Mouse (Mus musculus) E14TG2a.4 (cell line): ENCODE results near the gene AL731706.1.

Source experiments
- CTCF ChIP-seq: conservative IDR thresholded peaks from 2 replicates; pipeline ENCODE4 v1.5.1; 2014; ENCODE audit warnings: low read length
- NANOG ChIP-seq: IDR thresholded peaks from 2 replicates; pipeline ENCODE4 v1.6.1; 2014; ENCODE audit warnings: borderline replicate concordance, low read length, mixed read lengths

DNA sequence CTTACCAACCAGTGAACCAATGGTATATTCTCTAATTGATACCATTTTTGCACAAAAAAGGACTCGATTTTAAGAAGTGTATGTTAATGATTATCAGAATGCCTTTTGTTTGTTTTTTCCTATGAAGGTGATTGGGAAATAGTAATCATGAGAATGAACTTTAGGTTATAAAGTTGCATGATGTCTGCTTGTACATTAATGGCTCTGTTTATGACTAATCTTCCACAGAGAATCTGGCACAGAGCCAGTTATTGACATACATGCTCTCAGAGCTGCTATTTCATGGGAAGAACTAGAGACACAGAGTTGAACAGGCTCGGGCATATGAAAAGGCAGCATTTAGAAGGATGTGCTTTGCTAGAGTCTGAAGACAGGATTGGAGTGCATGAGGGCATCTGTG is 4.9 kb upstream of the AL731706.1 start:
- no peak for TF ChIP-seq CTCF
- TF ChIP-seq NANOG = no peak
